Mouse (Mus musculus) C2C12 (cell line): ENCODE results near the gene Coq2.

Source experiments
- CEBPB ChIP-seq: IDR thresholded peaks from one replicate; pipeline ENCODE4 v1.6.1; 2011; ENCODE audit warnings: low read depth, mild to moderate bottlenecking, control low read depth, moderate library complexity
- CTCF ChIP-seq: IDR thresholded peaks from one replicate; pipeline ENCODE4 v1.5.1; 2011; ENCODE audit not compliant: control insufficient read depth, insufficient read depth, insufficient read length
- FOSL1 ChIP-seq: IDR thresholded peaks from one replicate; pipeline ENCODE4 v1.8.0; 2011; ENCODE audit warnings: mild to moderate bottlenecking, low read length; ENCODE audit not compliant: poor library complexity, insufficient read depth, severe bottlenecking
- MAX ChIP-seq: IDR thresholded peaks from one replicate; pipeline ENCODE4 v1.6.1; 2011; ENCODE audit warnings: mild to moderate bottlenecking, control low read depth
- MYOD1 ChIP-seq: IDR thresholded peaks from one replicate; pipeline ENCODE4 v1.6.1; 2011; ENCODE audit warnings: low read depth; ENCODE audit not compliant: control insufficient read depth, insufficient read length
- MYOG ChIP-seq: IDR thresholded peaks from one replicate; pipeline ENCODE4 v1.6.1; 2011; ENCODE audit not compliant: control insufficient read depth, insufficient read length; ENCODE audit errors: extremely low read depth
- USF1 ChIP-seq: IDR thresholded peaks from one replicate; pipeline ENCODE4 v1.6.1; 2011; ENCODE audit warnings: low read depth, mild to moderate bottlenecking, control low read depth, moderate library complexity

GRCm38 (mm10) chr5:100636794-100637544 is 38.0 kb downstream of the Coq2 start:
- TF ChIP-seq CTCF (no peak), MAX (no peak), MYOG (no peak), CEBPB (no peak), USF1 (no peak), MYOD1 (no peak), FOSL1 (no peak)
